Mouse (Mus musculus) stomach, embryonic 16.5 days (tissue): ENCODE results near the gene Tomm40l. TPM values are rescaled to one million over a fixed set of nuclear protein-coding genes. Genes with fewer than 3 reads are reported as not detected.
A peak's percentile ranks its signal among the peaks of the same experiment; 100 is the strongest.

ENCODE experiments used
- ATAC-seq: fragments of 200-750 bp; cut with Nextera tagmentation; 2 replicates; pipeline ENCODE4 v1.8.0; 2017; ENCODE audit warnings: moderate number of reproducible peaks, moderate TSS enrichment; ENCODE audit not compliant: insufficient read depth, low FRiP score
- H3K27ac ChIP-seq: fragments of 300-500 bp; sonication (generic); 2 replicates; pipeline ENCODE4 v1.5.1; 2014; ENCODE audit warnings: low read length
- H3K27me3 ChIP-seq: fragments of 300-500 bp; sonication (generic); 2 replicates; pipeline ENCODE4 v1.6.1; 2014; ENCODE audit warnings: low read length, control low read depth, mixed read lengths; ENCODE audit not compliant: control insufficient read depth, insufficient read depth
- H3K36me3 ChIP-seq: fragments of 300-500 bp; sonication (generic); 2 replicates; pipeline ENCODE4 v1.6.1; 2014; ENCODE audit warnings: low read length; ENCODE audit not compliant: control insufficient read depth, insufficient read depth
- H3K4me1 ChIP-seq: fragments of 300-500 bp; sonication (generic); 2 replicates; pipeline ENCODE4 v1.6.1; 2014; ENCODE audit warnings: low read length, control low read depth, mixed read lengths; ENCODE audit not compliant: control insufficient read depth, insufficient read depth
- H3K4me2 ChIP-seq: fragments of 300-500 bp; sonication (generic); 2 replicates; pipeline ENCODE4 v1.6.1; 2014; ENCODE audit warnings: low read depth, low read length, mixed read lengths
- H3K4me3 ChIP-seq: fragments of 300-500 bp; sonication (generic); replicated peaks from 2 replicates; pipeline ENCODE4 v1.5.1; 2014; ENCODE audit warnings: mild to moderate bottlenecking, low read length
- H3K9ac ChIP-seq: fragments of 300-500 bp; sonication (generic); 2 replicates; pipeline ENCODE4 v1.6.1; 2014; ENCODE audit warnings: low read length
- H3K9me3 ChIP-seq: fragments of 300-500 bp; sonication (generic); replicated peaks from 2 replicates; pipeline ENCODE4 v1.6.1; 2016; ENCODE audit warnings: low read length, control low read depth; ENCODE audit not compliant: control insufficient read depth
- WGBS: fragments of 180-500 bp; shearing (Covaris S2); extraction: QIAGEN DNeasy Blood & Tissue Kit; methylation state at CpG from one replicate; pipeline ENCODE4 v1.1.7; 2014; 5-methylcytosine and 5-hydroxymethylcytosine counted together
- polyA plus RNA-seq: library from polyadenylated mRNA; unstranded; fragments of >200 nt; fragmentation: Nextera tagmentation; extraction: Ambion mirVana; gene quantifications from 2 replicates; pipeline ENCODE4 v1.2.1, GENCODE M21; 2015

The Tomm40l gene
- polyA plus RNA-seq, 1 experiment from 2014 or later, result 28.3 TPM

- no peak for ATAC-seq
- 69% methylated on average over 2 of the region's 2 CpGs for WGBS
- no peak overlapping the region for H3K9ac ChIP-seq
- no peak overlapping the region for H3K4me2 ChIP-seq
- no peak overlapping the region for H3K4me3 ChIP-seq
- H3K27me3 ChIP-seq, result no peaks in the 10 kb centered on the region
- no peak overlapping the region for H3K27ac ChIP-seq
- H3K9me3 ChIP-seq, result no peaks in the 10 kb centered on the region
- peaks cover 4% of the 10 kb centered on the region; the same call in 1 of the 2 replicates for H3K36me3 ChIP-seq
- H3K4me1 ChIP-seq, result peaks cover 15% of the 10 kb centered on the region
These were observed 1.5 kb upstream of the Tomm40l start for GRCm38 (mm10) chr1:171223796-171224195.

- no peak for ATAC-seq
- Histone ChIP-seq H3K36me3 (peaks cover 10% of the 10 kb centered on the region; the same call in 1 of the 2 replicates), H3K9me3 (no peaks in the 10 kb centered on the region), H3K27ac (peak overlapping the region; percentile 77), H3K9ac (peak overlapping the region; percentile 72), H3K27me3 (no peaks in the 10 kb centered on the region), H3K4me3 (peak overlapping the region; percentile 65), H3K4me2 (peak overlapping the region; percentile 53), H3K4me1 (peaks cover 15% of the 10 kb centered on the region)
- WGBS, result 73% methylated on average over 6 of the region's 6 CpGs
These were observed 854 bp upstream of the Tomm40l start for GRCm38 (mm10) chr1:171223168-171223567.

- peaks cover 10% of the 10 kb centered on the region; the same call in 1 of the 2 replicates for H3K36me3 ChIP-seq
- no peaks in the 10 kb centered on the region for H3K9me3 ChIP-seq
- H3K9ac ChIP-seq, result peak overlapping the region; percentile 73
- no peaks in the 10 kb centered on the region for H3K27me3 ChIP-seq
- H3K4me3 ChIP-seq, result peak overlapping the region; percentile 65
- WGBS, result 6% methylated on average over 22 of the region's 22 CpGs
- peak overlapping the region; percentile 81 for H3K4me2 ChIP-seq
- H3K27ac ChIP-seq, result peak overlapping the region; percentile 11; the same call in 1 of the 2 replicates
- peaks cover 15% of the 10 kb centered on the region for H3K4me1 ChIP-seq
- 0 out of 2 replicates have a peak, but pooled peaks have one; percentile 0 for ATAC-seq
These were observed 777 bp downstream of the Tomm40l start for GRCm38 (mm10) chr1:171221281-171222193.

GRCm38 (mm10) chr1:171220871-171221270 lies 1.4 kb downstream of the Tomm40l start:
- Histone ChIP-seq H3K27me3 (no peaks in the 10 kb centered on the region), H3K4me2 (peak overlapping the region; percentile 81), H3K27ac (no peak overlapping the region), H3K9me3 (no peaks in the 10 kb centered on the region), H3K9ac (no peak overlapping the region), H3K4me3 (no peak overlapping the region; the same call in 1 of the 2 replicates), H3K36me3 (peaks cover 10% of the 10 kb centered on the region; the same call in 1 of the 2 replicates), H3K4me1 (peaks cover 15% of the 10 kb centered on the region)
- no peak for ATAC-seq
- WGBS, result 9% methylated on average over 10 of the region's 10 CpGs

GRCm38 (mm10) chr1:171216241-171216955 lies 5.9 kb downstream of the Tomm40l start:
- Histone ChIP-seq H3K4me1 (peaks cover 6% of the 10 kb centered on the region), H3K36me3 (peaks cover 10% of the 10 kb centered on the region; the same call in 1 of the 2 replicates), H3K27me3 (no peaks in the 10 kb centered on the region), H3K27ac (no peak overlapping the region), H3K9ac (no peak overlapping the region), H3K4me3 (no peak overlapping the region), H3K9me3 (no peaks in the 10 kb centered on the region), H3K4me2 (no peak overlapping the region)
- ATAC-seq, result no peak
- 86% methylated on average over 18 of the region's 18 CpGs for WGBS

- Histone ChIP-seq H3K9ac (no peak within 1 kb of the TSS), H3K4me2 (no peak within 1 kb of the TSS), H3K4me3 (no peak within 1 kb of the TSS), H3K27me3 (no peaks in the 10 kb centered on the region), H3K9me3 (no peaks in the 10 kb centered on the region), H3K36me3 (peaks cover 7% of the 10 kb centered on the region; the same call in 1 of the 2 replicates), H3K4me1 (no peaks in the 10 kb centered on the region), H3K27ac (no peak within 1 kb of the TSS)
- peak; percentile 61; the same call in 1 of the 2 replicates for ATAC-seq
- 71% methylated on average over 10 of the region's 10 CpGs for WGBS
These were observed 8.4 kb downstream of the Tomm40l start, which contains the start of gene Nr1i3 for GRCm38 (mm10) chr1:171213801-171214496. Nr1i3 (plus strand) TSS chr1:171213970.

DNA sequence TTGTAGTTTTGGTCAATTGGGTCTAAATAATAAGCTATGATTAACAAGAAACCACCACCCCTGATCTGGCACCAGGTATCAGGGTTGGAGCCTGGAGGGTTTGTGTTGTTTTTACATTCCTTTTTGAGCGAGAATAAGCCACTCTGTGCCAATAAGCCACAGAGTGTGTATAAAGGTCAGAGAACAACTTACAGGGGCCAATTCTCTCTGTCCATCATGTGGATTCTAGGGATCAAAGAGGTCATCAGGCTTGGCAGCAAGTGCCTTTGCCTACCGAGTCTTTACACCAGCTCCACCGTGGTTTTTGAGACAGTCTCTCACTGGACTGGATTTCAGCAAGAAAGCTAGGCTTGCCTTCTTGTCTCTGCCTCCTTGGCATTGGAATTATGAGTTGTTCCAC lies 9.5 kb downstream of the Tomm40l start:
- 41% methylated on average over 3 of the region's 3 CpGs for WGBS

GRCm38 (mm10) chr1:171209409-171209808 lies 12.9 kb downstream of the Tomm40l start:
- H3K4me3 ChIP-seq, result no peak overlapping the region
- H3K36me3 ChIP-seq, result no peaks in the 10 kb centered on the region
- no peak overlapping the region for H3K27ac ChIP-seq
- no peaks in the 10 kb centered on the region for H3K9me3 ChIP-seq
- H3K4me1 ChIP-seq, result no peaks in the 10 kb centered on the region
- no peak overlapping the region for H3K9ac ChIP-seq
- 25% methylated on average over 4 of the region's 4 CpGs for WGBS
- no peak overlapping the region for H3K4me2 ChIP-seq
- ATAC-seq, result no peak
- H3K27me3 ChIP-seq, result no peaks in the 10 kb centered on the region

More for the DNA sequence above, 9.5 kb downstream of the Tomm40l start:
- Histone ChIP-seq H3K36me3 (no peaks in the 10 kb centered on the region), H3K9me3 (no peaks in the 10 kb centered on the region), H3K4me3 (no peak overlapping the region), H3K27ac (no peak overlapping the region), H3K9ac (no peak overlapping the region), H3K4me1 (no peaks in the 10 kb centered on the region), H3K27me3 (no peaks in the 10 kb centered on the region), H3K4me2 (no peak overlapping the region)
- no peak for ATAC-seq
